In genomic region chr7:4137746-4138145, GRCm38 (mm10) we compare ENCODE assay signal across 8 mouse cellular contexts. TPM values are rescaled to one million over a fixed set of nuclear protein-coding genes. Genes with fewer than 3 reads are reported as not detected.
A peak's percentile ranks its signal among the peaks of the same experiment; 100 is the strongest.
DNase-seq lines count a peak whose midpoint lies in the region; ATAC-seq and TF ChIP-seq lines count a peak whose summit lies in the region.

No protein-coding gene starts in this region.

- H3K4me3 ChIP-seq in heart, embryonic 12.5 days = peak overlapping the region; percentile 90
- H3K4me3 ChIP-seq in CH12.LX (replicated peaks in 1 of 3; ENCODE audit: low read depth in 2 of 3, low read length in 2 of 3, poor library complexity in 1 of 3) = peak overlapping the region; percentile 86 to 97 (median 95)
- peak overlapping the region; percentile 81 for H3K4me3 ChIP-seq in forebrain, embryonic 12.5 days (replicated peaks)
- H3K4me3 ChIP-seq in liver, embryonic 14.5 days (ENCODE audit: insufficient read depth in 1 of 2, low read depth in 2 of 2, low read length in 2 of 2) = peak overlapping the region; percentile 78 to 85

- WGBS in heart, embryonic 12.5 days = 59% methylated on average over 3 of the region's 3 CpGs
- WGBS in forebrain, embryonic 12.5 days = 50% methylated on average over 3 of the region's 3 CpGs
- 43% methylated on average over 3 of the region's 3 CpGs for WGBS in liver, embryonic 14.5 days (ENCODE audit: insufficient replicate concordance)

- H3K9ac ChIP-seq in heart, embryonic 12.5 days = peak overlapping the region; percentile 92
- H3K9ac ChIP-seq in CH12.LX (ENCODE audit: insufficient read depth, low read depth) = peak overlapping the region; percentile 67
- H3K9ac ChIP-seq in forebrain, embryonic 12.5 days = peak overlapping the region; percentile 77
- H3K9ac ChIP-seq in liver, embryonic 14.5 days (replicated peaks) = peak overlapping the region; percentile 97

- H3K27ac ChIP-seq in heart, embryonic 12.5 days (ENCODE audit: poor library complexity, severe bottlenecking) = 0 out of 2 replicates have a peak overlapping the region, but pooled peaks have one; percentile 86
- H3K27ac ChIP-seq in CH12.LX (ENCODE audit: insufficient read depth, low read depth) = no peak overlapping the region
- peak overlapping the region; percentile 92 for H3K27ac ChIP-seq in forebrain, embryonic 12.5 days
- no peak overlapping the region for H3K27ac ChIP-seq in liver, embryonic 14.5 days

- peaks cover 48% of the 10 kb centered on the region for H3K36me3 ChIP-seq in heart, embryonic 12.5 days
- H3K36me3 ChIP-seq in CH12.LX (replicated peaks in 1 of 2; ENCODE audit: control insufficient read depth in 1 of 2, insufficient read depth in 1 of 2, low read length in 1 of 2) = peaks cover 37 to 69% of the 10 kb centered on the region in 2 experiments
- peaks cover 62% of the 10 kb centered on the region for H3K36me3 ChIP-seq in forebrain, embryonic 12.5 days (replicated peaks)
- H3K36me3 ChIP-seq in liver, embryonic 14.5 days (replicated peaks; ENCODE audit: control insufficient read depth, insufficient read depth, low read depth) = peaks cover 46% of the 10 kb centered on the region

- peak overlapping the region; percentile 96 for H3K4me2 ChIP-seq in heart, embryonic 12.5 days
- H3K4me2 ChIP-seq in CH12.LX (ENCODE audit: insufficient read depth, low read depth, poor library complexity, severe bottlenecking) = peak overlapping the region; percentile 44
- H3K4me2 ChIP-seq in forebrain, embryonic 12.5 days = peak overlapping the region; percentile 81
- H3K4me2 ChIP-seq in liver, embryonic 14.5 days (ENCODE audit: low read depth) = peak overlapping the region; percentile 95

- TF ChIP-seq RAD21 in CH12.LX (IDR thresholded peaks at IDR 0.05; ENCODE audit: low read depth, low read length) = no peak

- intact Hi-C loops in heart, postnatal 36 days (cut with DNase I) = loop anchor here (1.0 to 10.0 kb wide), 2 partner anchors 12 to 517 kb away; partner anchors contain the start of gene Ppp6r1

- dilution Hi-C loops in CH12.LX (cut with MboI; ENCODE audit: extremely low pct_ligation_motif_present, extremely low pct_unique_long_range_greater_than_20kb, low sequenced_read_pairs) = no loop called here

- no peak for TF ChIP-seq EP300 in CH12.LX (IDR thresholded peaks at IDR 0.05; ENCODE audit: low read length)
- no peak for TF ChIP-seq EP300 in liver, embryonic 14.5 days (IDR thresholded peaks at IDR 0.05; ENCODE audit: low read depth)

- TF ChIP-seq POLR2A in CH12.LX (IDR thresholded peaks at IDR 0.05; ENCODE audit: low read depth, low read length) = no peak

- H3K27me3 ChIP-seq in heart, embryonic 12.5 days (replicated peaks) = no peaks in the 10 kb centered on the region
- H3K27me3 ChIP-seq in CH12.LX (replicated peaks) = no peaks in the 10 kb centered on the region
- H3K27me3 ChIP-seq in forebrain, embryonic 12.5 days = no peaks in the 10 kb centered on the region
- no peaks in the 10 kb centered on the region for H3K27me3 ChIP-seq in liver, embryonic 14.5 days (ENCODE audit: control insufficient read depth, insufficient read depth, low read length)

- peaks cover 14% of the 10 kb centered on the region for H3K4me1 ChIP-seq in heart, embryonic 12.5 days (replicated peaks)
- peaks cover 16 to 73% of the 10 kb centered on the region in 2 experiments for H3K4me1 ChIP-seq in CH12.LX (ENCODE audit: control insufficient read depth in 1 of 2, insufficient read depth in 2 of 2)
- H3K4me1 ChIP-seq in forebrain, embryonic 12.5 days = peaks cover 17% of the 10 kb centered on the region
- peaks cover 6 to 8% of the 10 kb centered on the region in 2 experiments; a peak in 3 of 4 replicates for H3K4me1 ChIP-seq in liver, embryonic 14.5 days (replicated peaks; ENCODE audit: control insufficient read depth in 2 of 2, insufficient read depth in 2 of 2, low read length in 1 of 2)

- TF ChIP-seq CTCF in CH12.LX (conservative IDR thresholded peaks at IDR 0.05 in 1 of 2, IDR thresholded peaks at IDR 0.05 in 1 of 2; ENCODE audit: low read depth in 2 of 2, low read length in 2 of 2) = no peak
- no peak for TF ChIP-seq CTCF in liver, embryonic 14.5 days (IDR thresholded peaks at IDR 0.05; ENCODE audit: low read depth)

- ATAC-seq in heart, embryonic 12.5 days (ENCODE audit: insufficient number of reproducible peaks, low FRiP score) = no peak
- no peak for ATAC-seq in forebrain, embryonic 12.5 days (ENCODE audit: low FRiP score)
- ATAC-seq in liver, embryonic 14.5 days (ENCODE audit: insufficient read depth) = no peak
- ATAC-seq in frontal cortex, adult (ENCODE audit: low TSS enrichment) = no peak

- in situ Hi-C loops in CH12.LX (cut with MboI; ENCODE audit: low pct_ligation_motif_present, low pct_unique_long_range_greater_than_20kb, low sequenced_read_pairs) = no loop called here

- H3K79me2 ChIP-seq in CH12.LX (replicated peaks; ENCODE audit: control insufficient read depth, extremely low read depth, insufficient read depth, poor library complexity, severe bottlenecking) = peaks cover 23% of the 10 kb centered on the region

- no peak for DNase-seq in heart, postnatal 36 days
- no peak for DNase-seq in CH12.LX (ENCODE audit: extremely low read depth)
- no peak for DNase-seq in liver, embryonic 14.5 days (ENCODE audit: low read depth in 3 of 3, low spot score in 3 of 3)
- DNase-seq in adrenal gland, adult (ENCODE audit: inconsistent age in 2 of 2, low spot score in 1 of 2) = no peak
- no peak for DNase-seq in gastrocnemius, postnatal 4 days (ENCODE audit: low spot score in 2 of 2)

- H3K9me3 ChIP-seq in heart, embryonic 12.5 days (replicated peaks) = no peaks in the 10 kb centered on the region
- H3K9me3 ChIP-seq in CH12.LX (replicated peaks; ENCODE audit: low read length) = no peaks in the 10 kb centered on the region
- H3K9me3 ChIP-seq in forebrain, embryonic 12.5 days = no peaks in the 10 kb centered on the region
- no peaks in the 10 kb centered on the region for H3K9me3 ChIP-seq in liver, embryonic 14.5 days (ENCODE audit: control insufficient read depth, low read length)

TF ChIP-seq in CH12.LX, 34 proteins besides CTCF, POLR2A, EP300 and RAD21:
- TF ChIP-seq GABPA (IDR thresholded peaks at IDR 0.05; ENCODE audit: insufficient replicate concordance, low read depth, low read length) (no peak), ELF1 (IDR thresholded peaks at IDR 0.05; ENCODE audit: low read depth, low read length) (no peak), USF1 (IDR thresholded peaks at IDR 0.05; ENCODE audit: low read depth, low read length) (no peak), MXI1 (IDR thresholded peaks at IDR 0.05; ENCODE audit: low read depth, low read length) (no peak)

RNA-seq across cellular contexts. Expression of gene Leng8, which starts 0.9 kb away (rescaled TPM):
- 77.6 and 79.2 TPM in 2 replicates for polyA plus RNA-seq in heart, embryonic 12.5 days (2016; fragmentation: Nextera tagmentation; extraction: Ambion mirVana)
- total RNA-seq in heart, postnatal 36 days (2021) = 10 to 100 TPM; 30.4 to 45.7 TPM
- total RNA-seq in CH12.LX (2012; rRNA removed) (28.6 and 33.5 TPM in 2 replicates), CH12.LX (2014; rRNA removed) (17.6 and 23.2 TPM in 2 replicates)
- polyA plus RNA-seq in CH12.LX (2012; ENCODE audit: insufficient read length, low read depth) = 46.6 and 48.7 TPM in 2 replicates
- 104 and 115 TPM in 2 replicates for polyA plus RNA-seq in forebrain, embryonic 12.5 days (2016; fragmentation: Nextera tagmentation; extraction: Ambion mirVana)
- 52.6 and 61.1 TPM in 2 replicates for polyA plus RNA-seq in liver, embryonic 14.5 days (2012; rRNA removed)
- 12.5 and 13.7 TPM in 2 replicates for polyA plus RNA-seq in liver, embryonic 14.5 days (2014; fragmentation: Nextera tagmentation; extraction: Ambion mirVana)
- total RNA-seq in gastrocnemius, postnatal 4 days (2021) = 10 to 100 TPM; 62.4 to 86.4 TPM

RNA-seq across cellular contexts. Expression of gene Leng9, which starts 12.4 kb away (rescaled TPM):
- polyA plus RNA-seq in heart, embryonic 12.5 days (2016; fragmentation: Nextera tagmentation; extraction: Ambion mirVana) = 2.3 and 2.5 TPM in 2 replicates
- 1 to 10 TPM; 2.4 to 3.6 TPM for total RNA-seq in heart, postnatal 36 days (2021)
- total RNA-seq in CH12.LX (2012; rRNA removed) (1.2 and 1.8 TPM in 2 replicates), CH12.LX (2014; rRNA removed) (0.70 and 1.2 TPM in 2 replicates)
- polyA plus RNA-seq in CH12.LX (2012; ENCODE audit: insufficient read length, low read depth) = 1.1 and 1.3 TPM in 2 replicates
- polyA plus RNA-seq in forebrain, embryonic 12.5 days (2016; fragmentation: Nextera tagmentation; extraction: Ambion mirVana) = 3.0 TPM in 2 replicates
- 0.61 and 0.71 TPM in 2 replicates for polyA plus RNA-seq in liver, embryonic 14.5 days (2012; rRNA removed)
- 0.44 and 0.56 TPM in 2 replicates for polyA plus RNA-seq in liver, embryonic 14.5 days (2014; fragmentation: Nextera tagmentation; extraction: Ambion mirVana)
- total RNA-seq in gastrocnemius, postnatal 4 days (2021) = 1 to 10 TPM; 3.1 to 3.9 TPM

RNA-seq across cellular contexts. Expression of gene Ttyh1, which starts 18.5 kb away (rescaled TPM):
- polyA plus RNA-seq in heart, embryonic 12.5 days (2016; fragmentation: Nextera tagmentation; extraction: Ambion mirVana) = 0.65 and 0.97 TPM in 2 replicates
- 1 to 10 TPM in 1 of 2 experiments, under 1 TPM in 1; 0.89 to 2.6 TPM for total RNA-seq in heart, postnatal 36 days (2021)
- total RNA-seq in CH12.LX (2012; rRNA removed) = 0.08 and 0.13 TPM in 2 replicates
- not detected in 2 replicates for total RNA-seq in CH12.LX (2014; rRNA removed)
- polyA plus RNA-seq in CH12.LX (2012; ENCODE audit: insufficient read length, low read depth) = 0.16 and 0.17 TPM in 2 replicates
- polyA plus RNA-seq in forebrain, embryonic 12.5 days (2016; fragmentation: Nextera tagmentation; extraction: Ambion mirVana) = 131 and 143 TPM in 2 replicates
- polyA plus RNA-seq in liver, embryonic 14.5 days (2012; rRNA removed) = 0.11 and 0.36 TPM in 2 replicates
- 0.23 and 0.24 TPM in 2 replicates for polyA plus RNA-seq in liver, embryonic 14.5 days (2014; fragmentation: Nextera tagmentation; extraction: Ambion mirVana)
- 1 to 10 TPM; 5.3 to 6.6 TPM for total RNA-seq in gastrocnemius, postnatal 4 days (2021)

RNA-seq across cellular contexts. Expression of gene Cdc42ep5, which starts 26.9 kb away (rescaled TPM):
- 25.2 and 30.1 TPM in 2 replicates for polyA plus RNA-seq in heart, embryonic 12.5 days (2016; fragmentation: Nextera tagmentation; extraction: Ambion mirVana)
- total RNA-seq in heart, postnatal 36 days (2021) = 1 to 10 TPM; 4.6 to 6.2 TPM
- total RNA-seq in CH12.LX (2012; rRNA removed) (3.1 and 4.2 TPM in 2 replicates), CH12.LX (2014; rRNA removed) (2.0 and 2.1 TPM in 2 replicates)
- polyA plus RNA-seq in CH12.LX (2012; ENCODE audit: insufficient read length, low read depth) = 1.4 and 1.5 TPM in 2 replicates
- 11.3 and 14.0 TPM in 2 replicates for polyA plus RNA-seq in forebrain, embryonic 12.5 days (2016; fragmentation: Nextera tagmentation; extraction: Ambion mirVana)
- 6.1 and 8.4 TPM in 2 replicates for polyA plus RNA-seq in liver, embryonic 14.5 days (2012; rRNA removed)
- polyA plus RNA-seq in liver, embryonic 14.5 days (2014; fragmentation: Nextera tagmentation; extraction: Ambion mirVana) = 6.7 TPM in 2 replicates
- 10 to 100 TPM; 20.9 to 24.8 TPM for total RNA-seq in gastrocnemius, postnatal 4 days (2021)

Comparison
In these comparisons a context has a peak if more than half of its experiments do, and no peak if none do; other contexts are left out.
1. H3K27ac ChIP-seq: peak in heart, embryonic 12.5 days (single experiment) and forebrain, embryonic 12.5 days (single experiment); none in CH12.LX (single experiment) and liver, embryonic 14.5 days (single experiment).
2. H3K4me2 ChIP-seq: peak in every context shown above with its lines; median percentile 96 in heart, embryonic 12.5 days; 95 in liver, embryonic 14.5 days; 81 in forebrain, embryonic 12.5 days; 44 in CH12.LX.
3. RNA of gene Ttyh1, which starts 18.5 kb away (polyA plus RNA-seq): 131 to 143 TPM in forebrain, embryonic 12.5 days; 0.65 to 0.97 TPM in heart, embryonic 12.5 days, 0.11 to 0.36 TPM in liver, embryonic 14.5 days and 0.16 to 0.17 TPM in CH12.LX; every median in the first group is over 10 times any median in the second.
4. Peak in every context shown above with its lines, with median percentiles within 50 percentile points of each other: H3K4me3 ChIP-seq and H3K9ac ChIP-seq.